Mouse (Mus musculus): ENCODE data around the gene Rbm42.

DNA sequence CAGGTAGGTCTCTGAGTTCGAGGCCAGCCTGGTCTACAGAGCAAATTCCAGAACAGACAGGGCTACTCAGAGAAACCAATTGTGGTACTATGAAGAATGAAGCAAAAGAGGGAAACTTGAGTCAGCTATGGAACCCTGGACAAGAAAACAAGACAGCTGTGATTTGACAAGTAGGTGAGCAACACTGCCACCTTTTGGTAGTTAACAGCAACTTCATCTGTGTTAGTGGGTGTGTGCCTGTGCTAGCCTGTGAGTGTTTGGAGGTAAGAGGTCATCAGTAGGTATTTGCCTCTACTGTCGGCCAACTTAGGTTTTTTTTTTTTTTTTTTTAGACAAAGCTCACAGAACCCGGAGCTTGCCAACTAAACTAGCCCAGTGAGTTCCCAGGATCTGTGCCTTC is 19.1 kb upstream of the Rbm42 start:
- TF ChIP-seq CTCF (IDR thresholded peaks at IDR 0.05; ENCODE audit: low read depth) (peak; percentile 69), EP300 (optimal IDR thresholded peaks at IDR 0.05) (no peak)

Measured in stomach, postnatal 0 days (tissue).